8 mouse cellular contexts compared by ENCODE assay signal in genomic region chr16:23981925-23982851, GRCm38 (mm10). TPM values are rescaled to one million over a fixed set of nuclear protein-coding genes. Genes with fewer than 3 reads are reported as not detected.
A peak's percentile ranks its signal among the peaks of the same experiment; 100 is the strongest.
DNase-seq lines count a peak whose midpoint lies in the region; TF ChIP-seq lines count a peak whose summit lies in the region.

No protein-coding gene starts in this region.

- peaks cover 2% of the 10 kb centered on the region; the same call in 1 of the 2 replicates for H3K4me1 ChIP-seq in cortical plate, adult 2 months (ENCODE audit: control insufficient read depth, insufficient read depth, low read length)
- H3K4me1 ChIP-seq in megakaryocyte, embryonic 14.5 days, result peaks cover 67% of the 10 kb centered on the region

- TF ChIP-seq CTCF in cortical plate, adult 2 months (IDR thresholded peaks at IDR 0.05; ENCODE audit: extremely low read depth, insufficient read depth, low read length), result peak; percentile 61

- no peak for TF ChIP-seq POLR2A in cortical plate, adult 2 months (IDR thresholded peaks at IDR 0.05; ENCODE audit: extremely low read depth, insufficient read depth, low read length)

- DNase-seq in adipocyte (ENCODE audit: low spot score), result peak; percentile 81
- peak; percentile 83 for DNase-seq in gastrocnemius, adult 8-10 months (ENCODE audit: low spot score in 2 of 2)
- DNase-seq in hindlimb bud, embryonic 11.5 days (ENCODE audit: extremely low spot score, low read depth, low spot score), result peak; percentile 88
- peak; percentile 54 to 88 for DNase-seq in left cerebral cortex, adult 9 months (ENCODE audit: low spot score in 2 of 2)
- peak; percentile 70 for DNase-seq in right cerebral cortex, postnatal 25 days
- peak; percentile 83 for DNase-seq in yolk sac, embryonic 10.5 days (ENCODE audit: low spot score)

- H3K4me3 ChIP-seq in cortical plate, adult 2 months (ENCODE audit: insufficient read depth, low read length), result peak overlapping the region; percentile 41
- H3K4me3 ChIP-seq in megakaryocyte, embryonic 14.5 days (replicated peaks), result peak overlapping the region; percentile 92

- no peaks in the 10 kb centered on the region for H3K36me3 ChIP-seq in megakaryocyte, embryonic 14.5 days (replicated peaks; ENCODE audit: low read length)

- peaks cover 38% of the 10 kb centered on the region for H3K27me3 ChIP-seq in megakaryocyte, embryonic 14.5 days (replicated peaks)

- H3K27ac ChIP-seq in cortical plate, adult 2 months (ENCODE audit: insufficient read depth, low read length), result peak overlapping the region; percentile 26

- H3K9me3 ChIP-seq in megakaryocyte, embryonic 14.5 days, result no peaks in the 10 kb centered on the region

RNA-seq across cellular contexts. Expression of gene Gm37419, which starts 6.1 kb away (rescaled TPM):
- not detected in 2 replicates for polyA plus RNA-seq in cortical plate, adult 2 months (2012; rRNA removed)
- not detected for total RNA-seq in gastrocnemius, adult 8-10 months (2022)
- polyA plus RNA-seq in megakaryocyte, embryonic 14.5 days (2012; ENCODE audit: insufficient read depth, low replicate concordance), result not detected in 2 replicates

RNA-seq across cellular contexts. Expression of gene Bcl6, which starts 6.5 kb away (rescaled TPM):
- polyA plus RNA-seq in cortical plate, adult 2 months (2012; rRNA removed), result 16.2 and 19.8 TPM in 2 replicates
- 10 to 100 TPM; 43.6 to 72.2 (median 55.8) TPM for total RNA-seq in gastrocnemius, adult 8-10 months (2022)
- polyA plus RNA-seq in megakaryocyte, embryonic 14.5 days (2012; ENCODE audit: insufficient read depth, low replicate concordance), result 1.2 and 3.5 TPM in 2 replicates

RNA-seq across cellular contexts. Expression of gene Rtp2, which starts 50.0 kb away (rescaled TPM):
- polyA plus RNA-seq in cortical plate, adult 2 months (2012; rRNA removed), result 0.04 TPM in 2 replicates
- total RNA-seq in gastrocnemius, adult 8-10 months (2022), result not detected
- not detected in 2 replicates for polyA plus RNA-seq in megakaryocyte, embryonic 14.5 days (2012; ENCODE audit: insufficient read depth, low replicate concordance)

Comparison
In these comparisons a context has a peak if more than half of its experiments do, and no peak if none do; other contexts are left out.
1. Peak in every context shown above with its lines: DNase-seq, H3K4me3 ChIP-seq and H3K27ac ChIP-seq.